Comparison of ENCODE assay signal across 22 mouse cellular contexts in the genomic region with DNA sequence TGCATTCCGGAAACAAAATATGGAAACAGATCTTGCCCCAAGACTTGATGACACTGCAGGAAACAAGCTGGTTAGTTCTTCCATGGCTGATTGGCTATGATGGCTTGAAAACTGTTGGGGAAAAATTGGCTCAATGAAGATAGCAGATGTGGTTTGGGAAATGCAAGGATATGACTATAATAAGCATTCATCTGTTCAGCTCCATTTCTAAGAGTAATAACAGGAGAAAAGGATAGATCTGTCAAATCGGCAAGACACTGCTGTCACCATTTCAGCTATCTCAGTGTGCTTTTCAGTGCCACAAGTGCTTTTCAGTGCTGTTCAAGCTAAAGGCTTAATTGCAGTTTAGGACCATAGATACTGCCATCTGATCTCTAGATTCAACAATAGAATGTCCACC.
"Had no signal": no experiment of that assay in that cellular context is flagged by ENCODE, and none has a peak within 500 bp of the region (broad histone marks: within the 10 kb centered on the region; RNA-seq: fewer than 3 reads in every experiment).

No protein-coding gene starts in this region.

- H3K27me3 ChIP-seq: limb, embryonic 13.5 days; liver, embryonic 12.5 days; liver, embryonic 15.5 days; lung, embryonic 15.5 days; megakaryocyte, embryonic 14.5 days; midbrain, embryonic 13.5 days; neural tube, embryonic 13.5 days had no signal

- H3K36me3 ChIP-seq: kidney, embryonic 15.5 days; limb, embryonic 10.5 days; limb, embryonic 13.5 days; liver, embryonic 12.5 days; liver, embryonic 15.5 days; lung, embryonic 15.5 days; midbrain, embryonic 10.5 days; midbrain, embryonic 13.5 days; neural tube, embryonic 13.5 days had no signal

- H3K4me1 ChIP-seq: kidney, embryonic 15.5 days; limb, embryonic 10.5 days; limb, embryonic 13.5 days; liver, embryonic 12.5 days; liver, embryonic 15.5 days; lung, embryonic 15.5 days; megakaryocyte, embryonic 14.5 days; midbrain, embryonic 10.5 days; midbrain, embryonic 13.5 days; neural tube, embryonic 13.5 days had no signal

- H3K4me2 ChIP-seq: kidney, embryonic 15.5 days; limb, embryonic 13.5 days; liver, embryonic 12.5 days; liver, embryonic 15.5 days; lung, embryonic 15.5 days; midbrain, embryonic 13.5 days; neural tube, embryonic 13.5 days had no signal

- DNase-seq: kidney, adult 11 months; kidney, adult 8-10 months; kidney, postnatal 10 days; kidney, postnatal 36 days; liver; lung, adult 18-20 months; lung, postnatal 10 days; lung, postnatal 36 days; thymus, adult 2 months; thymus, postnatal 14 days had no signal

- H3K9me3 ChIP-seq: kidney, embryonic 15.5 days; limb, embryonic 10.5 days; limb, embryonic 13.5 days; liver, embryonic 12.5 days; liver, embryonic 15.5 days; lung, embryonic 15.5 days; megakaryocyte, embryonic 14.5 days; midbrain, embryonic 10.5 days; midbrain, embryonic 13.5 days; neural tube, embryonic 13.5 days had no signal

- H3K27ac ChIP-seq: kidney, embryonic 15.5 days; limb, embryonic 10.5 days; limb, embryonic 13.5 days; liver, embryonic 12.5 days; liver, embryonic 15.5 days; lung, embryonic 15.5 days; midbrain, embryonic 10.5 days; midbrain, embryonic 13.5 days; neural tube, embryonic 13.5 days had no signal

- H3K4me3 ChIP-seq: kidney, embryonic 15.5 days; limb, embryonic 10.5 days; limb, embryonic 13.5 days; liver, embryonic 12.5 days; liver, embryonic 15.5 days; lung, embryonic 15.5 days; megakaryocyte, embryonic 14.5 days; midbrain, embryonic 10.5 days; midbrain, embryonic 13.5 days; myocyte; neural tube, embryonic 13.5 days had no signal

- H3K9ac ChIP-seq: kidney, embryonic 15.5 days; limb, embryonic 13.5 days; liver, embryonic 12.5 days; liver, embryonic 15.5 days; lung, embryonic 15.5 days; midbrain, embryonic 13.5 days; neural tube, embryonic 13.5 days had no signal

- ATAC-seq: liver, embryonic 12.5 days; midbrain, embryonic 13.5 days; midbrain, embryonic 16.5 days had no signal
